Mouse (Mus musculus) liver, postnatal 0 days (tissue): ENCODE measurements around the gene Misp. TPM values are rescaled to one million over a fixed set of nuclear protein-coding genes. Genes with fewer than 3 reads are reported as not detected.

Experiments used
- ATAC-seq: fragments of 200-750 bp; cut with Nextera tagmentation; 2 replicates; pipeline ENCODE4 v1.8.0; 2017; ENCODE audit warnings: mild to moderate bottlenecking, moderate library complexity
- DNase-seq: peaks from one replicate; pipeline ENCODE4 v3.0.0-alpha.2; 2016
- H3K27ac ChIP-seq: fragments of 300-500 bp; sonication (generic); 2 replicates; pipeline ENCODE4 v1.5.1; 2014; ENCODE audit warnings: antibody characterized with exemption, moderate library complexity, mild to moderate bottlenecking, low read depth
- H3K27me3 ChIP-seq: fragments of 300-500 bp; sonication (generic); 2 replicates; pipeline ENCODE4 v1.6.1; 2014; ENCODE audit warnings: low read length, control low read depth, mixed read lengths; ENCODE audit not compliant: insufficient read depth
- H3K36me3 ChIP-seq: fragments of 300-500 bp; sonication (generic); replicated peaks from 2 replicates; pipeline ENCODE4 v1.6.1; 2014; ENCODE audit warnings: mild to moderate bottlenecking, control low read depth, low read length, moderate library complexity, mixed read lengths; ENCODE audit not compliant: insufficient read depth
- H3K4me1 ChIP-seq: fragments of 300-500 bp; sonication (generic); 2 replicates; pipeline ENCODE4 v1.6.1; 2014; ENCODE audit warnings: antibody characterized with exemption, mild to moderate bottlenecking, control low read depth; ENCODE audit not compliant: insufficient read depth
- H3K4me2 ChIP-seq: fragments of 300-500 bp; sonication (generic); 2 replicates; pipeline ENCODE4 v1.6.1; 2014; ENCODE audit warnings: low read depth, mild to moderate bottlenecking, low read length, moderate library complexity, mixed read lengths
- H3K4me3 ChIP-seq: fragments of 300-500 bp; sonication (generic); 2 replicates; pipeline ENCODE4 v1.5.1; 2014; ENCODE audit warnings: low read depth, low read length
- H3K9ac ChIP-seq: fragments of 300-500 bp; sonication (generic); replicated peaks from 2 replicates; pipeline ENCODE4 v1.6.1; 2014; ENCODE audit warnings: mild to moderate bottlenecking, moderate library complexity
- H3K9me3 ChIP-seq: fragments of 300-500 bp; sonication (generic); 2 replicates; pipeline ENCODE4 v1.6.1; 2016; ENCODE audit warnings: mild to moderate bottlenecking, control low read depth, low read length, mixed read lengths
- CTCF ChIP-seq: sonication (generic); IDR thresholded peaks from 2 replicates; pipeline ENCODE4 v1.5.1; 2016; ENCODE audit warnings: antibody characterized with exemption, low read depth
- EP300 ChIP-seq: IDR thresholded peaks from 2 replicates; pipeline ENCODE4 v1.6.1; 2016; ENCODE audit warnings: antibody characterized with exemption, low read depth, mild to moderate bottlenecking
- WGBS: fragments of 180-500 bp; shearing (Covaris S2); extraction: QIAGEN DNeasy Blood & Tissue Kit; methylation state at CpG from one replicate; pipeline ENCODE4 v1.1.7; 2014; ENCODE audit not compliant: insufficient replicate concordance; 5-methylcytosine and 5-hydroxymethylcytosine counted together
- polyA plus RNA-seq: library from polyadenylated mRNA; unstranded; fragments of >200 nt; fragmentation: Nextera tagmentation; extraction: Ambion mirVana; gene quantifications from 2 replicates; pipeline ENCODE4 v1.2.1, GENCODE M21; 2015

The Misp gene
- 1.00 and 1.3 TPM in 2 replicates for polyA plus RNA-seq

GRCm38 (mm10) chr10:79820782-79821181 lies at the start of gene Misp:
TSS of gene Misp (plus strand) at chr10:79820989.
- TF ChIP-seq EP300 (no peak), CTCF (peak; percentile 21; the same call in 1 of the 2 replicates)
- Histone ChIP-seq H3K9me3 (no peaks in the 10 kb centered on the region), H3K4me2 (no peak within 1 kb of the TSS), H3K4me3 (no peak within 1 kb of the TSS), H3K27me3 (no peaks in the 10 kb centered on the region), H3K36me3 (no peaks in the 10 kb centered on the region), H3K27ac (no peak within 1 kb of the TSS), H3K4me1 (peaks cover 5% of the 10 kb centered on the region), H3K9ac (no peak within 1 kb of the TSS)
- no peak for ATAC-seq
- no peak for DNase-seq
- WGBS: 71% methylated on average over 11 of the region's 11 CpGs

GRCm38 (mm10) chr10:79772320-79772719 lies 48.5 kb upstream of the Misp start:
- Histone ChIP-seq H3K4me1 (peaks cover 13% of the 10 kb centered on the region), H3K9ac (no peak overlapping the region), H3K4me3 (no peak overlapping the region), H3K27ac (no peak overlapping the region), H3K4me2 (no peak overlapping the region), H3K36me3 (no peaks in the 10 kb centered on the region), H3K27me3 (peaks cover 6% of the 10 kb centered on the region; the same call in 1 of the 2 replicates), H3K9me3 (0 out of 2 replicates have a peak, but pooled peaks cover 4% of the 10 kb centered on the region)
- DNase-seq: peak; percentile 15
- WGBS: 91% methylated on average over 3 of the region's 3 CpGs
- no peak for ATAC-seq
- TF ChIP-seq EP300 (no peak), CTCF (peak; percentile 47)

GRCm38 (mm10) chr10:79773208-79773607 lies 47.6 kb upstream of the Misp start:
- Histone ChIP-seq H3K4me2 (no peak overlapping the region), H3K9me3 (0 out of 2 replicates have a peak, but pooled peaks cover 4% of the 10 kb centered on the region), H3K4me1 (peaks cover 10% of the 10 kb centered on the region), H3K27ac (no peak overlapping the region), H3K36me3 (no peaks in the 10 kb centered on the region), H3K9ac (no peak overlapping the region), H3K27me3 (peaks cover 14% of the 10 kb centered on the region), H3K4me3 (no peak overlapping the region)
- no peak for TF ChIP-seq CTCF
- TF ChIP-seq EP300: no peak
- peak; percentile 37 for ATAC-seq
- peak; percentile 13 for DNase-seq
- 67% methylated on average over 2 of the region's 2 CpGs for WGBS

- DNase-seq (peak; percentile 15), ATAC-seq (no peak)
- no peak for TF ChIP-seq EP300
- peak; percentile 55 for TF ChIP-seq CTCF
- Histone ChIP-seq H3K4me2 (no peak overlapping the region), H3K36me3 (no peaks in the 10 kb centered on the region), H3K27me3 (peaks cover 28% of the 10 kb centered on the region), H3K4me1 (peaks cover 7% of the 10 kb centered on the region), H3K27ac (no peak overlapping the region), H3K9ac (no peak overlapping the region), H3K4me3 (no peak overlapping the region), H3K9me3 (0 out of 2 replicates have a peak, but pooled peaks cover 4% of the 10 kb centered on the region)
- WGBS: 68% methylated on average over 5 of the region's 5 CpGs
Observed at GRCm38 (mm10) chr10:79774486-79775279, 46.1 kb upstream of the Misp start.

GRCm38 (mm10) chr10:79777103-79777531 lies 43.7 kb upstream of the Misp start, which contains the start of gene Fstl3:
TSS of gene Fstl3 (plus strand) at chr10:79777272.
- H3K4me1 ChIP-seq: peaks cover 26% of the 10 kb centered on the region
- DNase-seq: peak; percentile 45
- ATAC-seq: no peak
- peak within 1 kb of the TSS; percentile 73 for H3K4me2 ChIP-seq
- TF ChIP-seq CTCF (no peak), EP300 (no peak)
- 0 out of 2 replicates have a peak within 1 kb of the TSS, but pooled peaks have one; percentile 26 for H3K9ac ChIP-seq
- no peaks in the 10 kb centered on the region for H3K36me3 ChIP-seq
- peak within 1 kb of the TSS; percentile 34 for H3K4me3 ChIP-seq
- 0 out of 2 replicates have a peak, but pooled peaks cover 3% of the 10 kb centered on the region for H3K9me3 ChIP-seq
- peaks cover 35% of the 10 kb centered on the region for H3K27me3 ChIP-seq
- 2% methylated on average over 38 of the region's 39 CpGs for WGBS
- H3K27ac ChIP-seq: no peak within 1 kb of the TSS

- Histone ChIP-seq H3K4me1 (peaks cover 26% of the 10 kb centered on the region), H3K9ac (no peak overlapping the region), H3K4me3 (no peak overlapping the region), H3K27me3 (peaks cover 37% of the 10 kb centered on the region), H3K9me3 (no peaks in the 10 kb centered on the region), H3K4me2 (peak overlapping the region; percentile 73), H3K27ac (no peak overlapping the region), H3K36me3 (no peaks in the 10 kb centered on the region)
- ATAC-seq (no peak), DNase-seq (no peak)
- 27% methylated on average over 15 of the region's 15 CpGs for WGBS
- TF ChIP-seq EP300: no peak
- no peak for TF ChIP-seq CTCF
Observed at GRCm38 (mm10) chr10:79778006-79778405, 42.8 kb upstream of the Misp start.
